Mouse (Mus musculus): ENCODE data around the gene Snx14. TPM values are rescaled to one million over a fixed set of nuclear protein-coding genes. Genes with fewer than 3 reads are reported as not detected.
A peak's percentile ranks its signal among the peaks of the same experiment; 100 is the strongest.
"Not testable (repeated sequence)": the region's sequence is repeated elsewhere in the genome, so short reads cannot be mapped to it uniquely, and the experiment has no call there.

Gene Snx14
- polyA plus RNA-seq (2012; rRNA removed): 15.4 and 16.5 TPM in 2 replicates

DNA sequence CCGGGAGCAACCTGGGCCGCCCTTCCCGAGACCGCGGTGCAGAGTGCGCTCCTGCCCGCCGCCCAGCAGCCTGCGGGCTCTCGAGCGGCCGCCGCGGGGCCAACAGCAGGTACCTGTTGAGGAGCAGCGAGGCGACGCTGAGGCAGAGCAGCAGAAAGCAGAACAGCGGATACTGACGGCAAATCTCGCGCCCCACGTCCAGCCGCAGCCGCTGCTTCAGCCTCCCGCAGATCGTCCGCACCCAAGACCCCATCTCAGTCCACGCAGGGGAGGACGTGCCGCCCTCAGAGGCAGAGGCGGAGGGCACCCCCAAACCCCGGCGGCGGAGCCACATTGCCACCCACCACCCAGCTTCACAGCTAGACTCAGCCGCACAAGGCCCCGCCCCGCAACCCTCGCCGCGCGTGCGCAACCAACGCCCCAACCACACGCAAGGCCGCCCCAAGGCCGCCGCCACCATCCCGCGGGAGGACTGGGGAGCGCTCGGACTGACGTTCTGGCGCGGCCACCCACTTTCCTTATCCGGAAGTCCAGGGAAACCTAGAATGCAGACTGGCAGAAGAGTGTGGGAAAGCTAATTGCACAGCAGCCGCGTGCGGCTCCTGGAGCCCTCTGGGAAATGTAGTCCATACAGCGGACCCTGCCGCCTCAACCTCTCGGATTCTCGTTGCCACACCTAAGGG, at the start of gene Snx14:
Gene Snx14, minus strand, starts transcription at position 404 of the 683 bp plus-strand sequence.
- Histone ChIP-seq H3K4me3 (replicated peaks; ENCODE audit: extremely low read depth, low read depth, low read length) (peak within 1 kb of the TSS; percentile 89), H3K4me1 (ENCODE audit: control insufficient read depth, insufficient read depth, low read length) (peaks cover 6% of the 10 kb centered on the region)
- no peak for TF ChIP-seq CTCF (IDR thresholded peaks at IDR 0.05; ENCODE audit: insufficient read depth, low read length)
- TF ChIP-seq POLR2A (IDR thresholded peaks at IDR 0.05; ENCODE audit: borderline replicate concordance, extremely low read depth, low read depth, low read length): peak; percentile 63; the same call in 1 of the 2 replicates
- WGBS: under 1% methylated on average over 62 of the region's 62 CpGs
- DNase-seq: peak; percentile 95

DNA sequence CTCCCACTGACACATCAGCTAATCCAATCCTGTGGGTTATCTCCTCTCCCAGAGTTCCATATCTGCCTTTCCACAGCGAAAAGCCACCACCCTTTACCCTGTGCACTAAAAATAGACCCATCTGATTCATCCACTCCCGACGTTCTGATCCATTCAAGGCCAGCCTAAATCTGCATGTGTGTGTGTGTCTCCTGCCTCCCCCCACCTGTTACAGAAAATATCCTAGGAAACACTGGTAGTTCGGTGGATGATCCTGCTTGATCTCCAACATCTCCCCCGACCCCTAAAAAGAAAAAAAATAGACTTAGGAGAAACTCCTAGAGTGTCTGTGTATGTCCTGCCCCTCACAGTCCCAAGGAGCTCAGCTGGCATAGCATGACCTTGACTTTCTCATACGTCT, 45.8 kb upstream of the Snx14 start:
- no peak overlapping the region for H3K4me3 ChIP-seq (replicated peaks; ENCODE audit: extremely low read depth, low read depth, low read length)
- no peak for TF ChIP-seq POLR2A (IDR thresholded peaks at IDR 0.05; ENCODE audit: borderline replicate concordance, extremely low read depth, low read depth, low read length)
- TF ChIP-seq CTCF (IDR thresholded peaks at IDR 0.05; ENCODE audit: insufficient read depth, low read length): no peak
- no peak for DNase-seq
- H3K4me1 ChIP-seq (ENCODE audit: control insufficient read depth, insufficient read depth, low read length): no peaks in the 10 kb centered on the region; the same call in 1 of the 2 replicates
- WGBS: 42% methylated on average over 6 of the region's 6 CpGs

DNA sequence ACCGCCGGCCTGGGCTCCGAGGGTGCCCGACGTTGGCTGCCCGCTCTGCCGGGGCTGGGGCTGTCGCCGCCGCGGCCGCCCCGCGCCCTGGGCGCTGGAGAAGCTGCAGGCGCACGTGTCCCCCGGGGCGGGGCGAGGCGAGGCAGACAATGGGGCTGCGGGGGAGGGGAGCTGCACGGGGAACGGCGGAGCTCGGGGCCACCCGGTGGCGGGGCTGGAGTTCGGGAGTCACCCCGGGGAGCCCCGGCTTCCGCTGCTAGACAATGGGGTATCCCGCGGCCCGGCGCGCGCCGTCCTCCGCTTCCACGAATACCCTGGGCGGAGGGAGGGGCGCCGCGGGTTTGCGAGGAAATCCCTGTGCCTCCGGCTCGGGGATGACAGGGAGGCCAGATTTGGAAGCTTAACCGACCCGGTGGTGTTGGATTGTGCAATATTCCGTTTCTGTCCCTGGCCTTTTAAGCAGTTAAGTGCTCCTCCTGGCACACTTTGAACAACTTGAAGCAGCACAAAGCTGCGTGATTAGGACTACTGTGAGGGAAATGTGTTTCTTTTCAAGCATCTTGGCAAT, 44.2 kb upstream of the Snx14 start:
- Histone ChIP-seq H3K4me3 (replicated peaks; ENCODE audit: extremely low read depth, low read depth, low read length) (peak overlapping the region; percentile 83), H3K4me1 (ENCODE audit: control insufficient read depth, insufficient read depth, low read length) (no peaks in the 10 kb centered on the region; the same call in 1 of the 2 replicates)
- WGBS: 1% methylated on average over 51 of the region's 52 CpGs
- TF ChIP-seq POLR2A (IDR thresholded peaks at IDR 0.05; ENCODE audit: borderline replicate concordance, extremely low read depth, low read depth, low read length): no peak
- no peak for TF ChIP-seq CTCF (IDR thresholded peaks at IDR 0.05; ENCODE audit: insufficient read depth, low read length)
- no peak for DNase-seq

DNA sequence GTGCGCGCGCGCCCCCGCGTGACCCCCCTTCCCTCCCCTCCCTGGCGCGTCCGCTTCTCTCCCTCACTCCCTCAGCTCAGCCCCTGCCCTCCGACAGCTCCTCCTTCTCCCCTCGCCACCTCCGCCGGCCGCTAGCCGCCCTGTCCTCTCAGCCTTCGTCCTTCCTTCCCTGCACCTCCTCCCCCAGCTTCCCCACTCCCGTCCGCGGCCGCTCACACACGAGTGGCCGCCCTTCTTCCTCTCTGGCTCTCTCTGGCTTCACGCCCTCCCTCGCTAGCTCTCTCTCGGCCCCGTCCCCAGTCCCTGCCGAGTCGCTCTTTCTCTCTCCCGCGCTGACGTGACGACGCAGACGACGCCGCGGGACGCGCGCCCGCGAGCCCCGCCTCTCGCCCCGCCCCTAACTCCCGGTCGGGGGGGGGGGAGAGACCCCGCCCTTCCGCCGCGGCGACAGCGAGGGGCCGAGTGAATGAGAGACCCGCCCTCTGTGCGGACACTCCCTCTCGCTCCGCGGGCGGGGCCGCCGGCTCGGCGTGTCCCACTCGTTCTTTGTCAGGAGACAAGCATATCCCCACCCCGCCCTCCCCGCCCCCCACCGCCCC, 43.6 kb upstream of the Snx14 start, which contains the start of gene Syncrip:
Gene Syncrip, minus strand, starts transcription at position 345 of the 599 bp plus-strand sequence.
- not testable (repeated sequence) for H3K4me1 ChIP-seq (ENCODE audit: control insufficient read depth, insufficient read depth, low read length)
- WGBS: under 1% methylated on average over 56 of the region's 68 CpGs
- peak within 1 kb of the TSS; percentile 93 for H3K4me3 ChIP-seq (replicated peaks; ENCODE audit: extremely low read depth, low read depth, low read length)
- TF ChIP-seq POLR2A (IDR thresholded peaks at IDR 0.05; ENCODE audit: borderline replicate concordance, extremely low read depth, low read depth, low read length): peak; percentile 74
- peak; percentile 86 for DNase-seq

DNA sequence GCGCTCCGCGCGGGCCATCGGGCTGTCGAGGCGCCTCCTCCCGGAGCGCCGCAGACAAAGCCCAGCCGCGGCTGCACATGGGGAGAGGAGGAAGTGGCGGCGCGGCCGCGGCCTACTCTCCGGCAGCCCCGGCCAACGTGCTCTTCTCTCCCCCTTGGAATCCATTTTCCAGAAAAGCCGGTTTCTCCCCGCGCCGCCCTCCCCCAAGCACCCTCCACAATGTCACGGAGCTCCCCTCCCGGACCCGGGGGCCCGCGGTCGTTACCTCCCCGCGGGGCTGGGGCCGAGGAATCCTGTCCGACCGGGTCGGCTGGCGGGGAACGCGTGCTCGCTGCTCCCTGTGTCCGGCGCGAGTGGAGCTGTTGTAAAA, 43.0 kb upstream of the Snx14 start:
- Histone ChIP-seq H3K4me3 (replicated peaks; ENCODE audit: extremely low read depth, low read depth, low read length) (peak overlapping the region; percentile 93), H3K4me1 (ENCODE audit: control insufficient read depth, insufficient read depth, low read length) (no peaks in the 10 kb centered on the region; the same call in 1 of the 2 replicates)
- TF ChIP-seq CTCF (IDR thresholded peaks at IDR 0.05; ENCODE audit: insufficient read depth, low read length) (no peak), POLR2A (IDR thresholded peaks at IDR 0.05; ENCODE audit: borderline replicate concordance, extremely low read depth, low read depth, low read length) (no peak)
- under 1% methylated on average over 42 of the region's 43 CpGs for WGBS
- peak; percentile 63 for DNase-seq

DNA sequence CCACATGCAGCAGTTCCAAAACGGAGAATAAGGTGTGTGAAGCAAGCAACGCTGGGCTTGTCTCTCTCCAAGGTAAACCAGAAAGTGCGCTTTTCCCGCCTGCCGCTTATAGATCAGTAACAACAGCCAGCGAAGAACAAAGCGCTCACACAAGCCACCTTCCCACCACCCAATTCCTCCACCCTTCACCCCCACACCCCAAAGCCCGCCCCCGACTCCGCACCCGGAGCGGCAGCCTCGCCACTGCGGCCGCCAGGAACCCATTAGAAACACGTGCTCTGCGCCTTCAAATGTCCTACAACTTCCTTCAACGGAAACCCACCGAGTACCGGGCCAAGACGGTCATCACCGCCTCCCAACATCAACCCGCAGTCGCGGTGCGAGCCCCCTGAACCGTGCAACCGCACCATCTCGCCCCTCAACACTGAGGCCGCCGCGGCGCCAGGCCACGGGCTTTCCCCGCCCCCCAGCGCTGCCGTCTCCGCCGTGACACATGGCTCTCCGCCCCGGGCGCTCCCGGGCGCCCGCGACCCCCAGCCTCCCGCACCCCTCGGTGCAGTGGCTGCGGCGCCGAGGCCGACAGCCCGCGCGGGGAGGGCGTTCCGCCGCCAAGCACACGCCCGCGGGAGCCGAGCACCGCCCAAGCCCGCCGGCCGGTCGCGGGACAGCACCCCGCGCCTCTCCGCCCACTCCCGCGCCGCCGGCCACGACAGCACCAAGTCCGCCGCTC, 42.5 kb upstream of the Snx14 start:
- DNase-seq: peak; percentile 49
- Histone ChIP-seq H3K4me1 (ENCODE audit: control insufficient read depth, insufficient read depth, low read length) (no peaks in the 10 kb centered on the region; the same call in 1 of the 2 replicates), H3K4me3 (replicated peaks; ENCODE audit: extremely low read depth, low read depth, low read length) (peak overlapping the region; percentile 93)
- TF ChIP-seq CTCF (IDR thresholded peaks at IDR 0.05; ENCODE audit: insufficient read depth, low read length) (no peak), POLR2A (IDR thresholded peaks at IDR 0.05; ENCODE audit: borderline replicate concordance, extremely low read depth, low read depth, low read length) (no peak)
- WGBS: under 1% methylated on average over 78 of the region's 78 CpGs

DNA sequence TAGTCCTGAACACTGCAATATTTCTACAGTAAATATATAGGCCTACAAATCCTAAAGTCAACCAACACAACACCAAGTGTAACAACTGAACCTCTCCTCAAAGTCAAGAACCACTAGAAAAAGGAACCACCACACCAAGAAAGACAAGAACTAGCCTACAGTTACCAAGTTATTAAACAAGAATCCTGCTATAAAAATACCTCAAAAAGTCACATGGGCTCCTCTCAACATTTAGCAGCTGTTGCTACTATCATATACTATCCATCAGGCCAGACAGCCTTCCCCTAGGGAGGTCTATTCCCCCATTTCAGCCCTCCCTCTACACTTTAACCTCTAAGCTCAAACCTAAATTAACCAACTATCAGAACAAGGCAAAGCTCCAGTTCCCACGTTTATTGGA, 41.4 kb upstream of the Snx14 start:
- TF ChIP-seq POLR2A (IDR thresholded peaks at IDR 0.05; ENCODE audit: borderline replicate concordance, extremely low read depth, low read depth, low read length) (no peak), CTCF (IDR thresholded peaks at IDR 0.05; ENCODE audit: insufficient read depth, low read length) (no peak)
- no peak for DNase-seq
- Histone ChIP-seq H3K4me3 (replicated peaks; ENCODE audit: extremely low read depth, low read depth, low read length) (no peak overlapping the region), H3K4me1 (ENCODE audit: control insufficient read depth, insufficient read depth, low read length) (no peaks in the 10 kb centered on the region; the same call in 1 of the 2 replicates)
- WGBS: 2% methylated on average over 1 of the region's 1 CpGs

DNA sequence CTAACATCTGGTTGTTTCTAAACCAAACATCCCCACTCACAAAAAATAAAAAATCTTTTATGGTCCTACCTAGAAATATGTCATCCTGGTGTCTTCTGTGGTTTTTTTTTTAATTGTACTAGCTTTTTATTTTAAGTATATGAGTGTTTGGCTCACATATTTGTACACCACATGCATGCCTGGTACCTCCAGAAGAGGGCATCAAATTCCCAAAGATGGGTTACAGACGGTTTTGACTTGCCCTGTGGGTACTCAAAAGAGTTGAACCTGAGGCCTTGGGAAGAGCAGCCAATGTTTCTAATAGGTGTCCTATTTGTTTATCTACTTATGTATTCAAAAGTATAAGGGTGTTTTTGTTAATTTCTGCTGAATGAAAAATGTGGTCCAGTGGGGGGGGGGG, 37.4 kb upstream of the Snx14 start:
- TF ChIP-seq POLR2A (IDR thresholded peaks at IDR 0.05; ENCODE audit: borderline replicate concordance, extremely low read depth, low read depth, low read length) (no peak), CTCF (IDR thresholded peaks at IDR 0.05; ENCODE audit: insufficient read depth, low read length) (no peak)
- Histone ChIP-seq H3K4me1 (ENCODE audit: control insufficient read depth, insufficient read depth, low read length) (no peaks in the 10 kb centered on the region; the same call in 1 of the 2 replicates), H3K4me3 (replicated peaks; ENCODE audit: extremely low read depth, low read depth, low read length) (no peak overlapping the region)
- no peak for DNase-seq
- 45% methylated on average over 1 of the region's 1 CpGs for WGBS

DNA sequence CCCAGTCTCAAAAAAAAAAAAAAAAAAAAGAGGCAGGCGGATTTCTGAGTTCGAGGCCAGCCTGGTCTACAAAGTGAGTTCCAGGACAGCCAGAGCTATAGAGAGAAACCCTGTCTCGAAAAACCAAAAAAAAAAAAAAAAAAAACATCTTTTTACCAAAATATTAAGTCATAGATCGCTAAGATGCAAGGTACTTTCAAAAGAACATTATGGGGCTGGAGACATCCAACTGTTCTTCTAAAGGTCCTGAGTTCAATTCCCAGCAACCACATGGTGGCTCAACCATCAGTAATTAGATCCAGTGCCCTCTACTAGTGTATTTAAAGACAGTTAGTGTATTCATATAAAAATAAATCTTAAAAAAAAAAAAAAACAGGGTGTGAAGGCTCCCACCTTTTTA, 22.3 kb upstream of the Snx14 start:
- not testable (repeated sequence) for DNase-seq; H3K4me3 ChIP-seq (replicated peaks; ENCODE audit: extremely low read depth, low read depth, low read length); H3K4me1 ChIP-seq (ENCODE audit: control insufficient read depth, insufficient read depth, low read length)
- 84% methylated on average over 3 of the region's 4 CpGs for WGBS
